Mouse (Mus musculus) cerebellum, adult 2 months (tissue): Measurements from ENCODE around the gene Stx2.

Experiments
- CTCF ChIP-seq: fragments of 200-500 bp; IDR thresholded peaks from 2 replicates; pipeline ENCODE4 v1.5.1; 2011; ENCODE audit warnings: low read depth, mild to moderate bottlenecking, control low read depth, low read length, moderate library complexity, borderline replicate concordance; ENCODE audit not compliant: insufficient read depth
- POLR2A ChIP-seq: fragments of 200-500 bp; IDR thresholded peaks from 2 replicates; pipeline ENCODE4 v1.6.1; 2011; ENCODE audit warnings: low read length, control low read depth, borderline replicate concordance; ENCODE audit not compliant: insufficient read depth

- TF ChIP-seq CTCF (no peak), POLR2A (no peak)
Measured at GRCm38 (mm10) chr5:129051910-129052309, 43.5 kb upstream of the Stx2 start.
